Mouse (Mus musculus) B cell, adult 62 days (primary cell): ENCODE results near the gene Grsf1. TPM values are rescaled to one million over a fixed set of nuclear protein-coding genes. Genes with fewer than 3 reads are reported as not detected.

Experiments
- total RNA-seq: library from RNA; stranded (reverse); gene quantifications from 4 replicates; pipeline ENCODE4 v1.2.4, GENCODE M21; 2023

Grsf1 gene
- 40.4 to 50.2 TPM (median 42.5 TPM) in 4 replicates for total RNA-seq

GRCm38 (mm10) chr5:88675443-88676387, at the start of gene Grsf1:
TSS of gene Grsf1 (minus strand) at chr5:88676171.

GRCm38 (mm10) chr5:88720116-88721002, 44.4 kb upstream of the Grsf1 start, which contains the start of gene Mob1b:
TSS of gene Mob1b (plus strand) at chr5:88720855.

Other genes with a start within 250 kb of the Grsf1 start
- not detected in 4 replicates for gene Ambn, start 220.2 kb downstream of the Grsf1 start, total RNA-seq
- not detected in 4 replicates for gene Enam, start 188.2 kb downstream of the Grsf1 start, total RNA-seq
- 97.9 to 166 TPM (median 146 TPM) in 4 replicates for gene Jchain, start 148.3 kb downstream of the Grsf1 start, total RNA-seq
- 29.8 to 34.8 TPM (median 32.4 TPM) in 4 replicates for gene Utp3, start 121.7 kb downstream of the Grsf1 start, total RNA-seq
- 32.2 to 38.8 TPM (median 33.6 TPM) in 4 replicates for gene Rufy3, start 111.1 kb downstream of the Grsf1 start, total RNA-seq
- gene Mob1b, start 44.7 kb upstream of the Grsf1 start, total RNA-seq = 18.6 to 22.1 TPM (median 21.0 TPM) in 4 replicates
- 22.0 to 25.3 TPM (median 23.9 TPM) in 4 replicates for gene Dck, start 88.8 kb upstream of the Grsf1 start, total RNA-seq
- not detected in 4 replicates for gene Slc4a4, start 210.6 kb upstream of the Grsf1 start, total RNA-seq